Mouse (Mus musculus) cerebellum, adult 9-10 months (tissue): ENCODE data around the gene Glt1d1.

Source experiments
- DNase-seq: peaks from one replicate; pipeline ENCODE4 v3.0.0; 2022

Gene Glt1d1

DNA sequence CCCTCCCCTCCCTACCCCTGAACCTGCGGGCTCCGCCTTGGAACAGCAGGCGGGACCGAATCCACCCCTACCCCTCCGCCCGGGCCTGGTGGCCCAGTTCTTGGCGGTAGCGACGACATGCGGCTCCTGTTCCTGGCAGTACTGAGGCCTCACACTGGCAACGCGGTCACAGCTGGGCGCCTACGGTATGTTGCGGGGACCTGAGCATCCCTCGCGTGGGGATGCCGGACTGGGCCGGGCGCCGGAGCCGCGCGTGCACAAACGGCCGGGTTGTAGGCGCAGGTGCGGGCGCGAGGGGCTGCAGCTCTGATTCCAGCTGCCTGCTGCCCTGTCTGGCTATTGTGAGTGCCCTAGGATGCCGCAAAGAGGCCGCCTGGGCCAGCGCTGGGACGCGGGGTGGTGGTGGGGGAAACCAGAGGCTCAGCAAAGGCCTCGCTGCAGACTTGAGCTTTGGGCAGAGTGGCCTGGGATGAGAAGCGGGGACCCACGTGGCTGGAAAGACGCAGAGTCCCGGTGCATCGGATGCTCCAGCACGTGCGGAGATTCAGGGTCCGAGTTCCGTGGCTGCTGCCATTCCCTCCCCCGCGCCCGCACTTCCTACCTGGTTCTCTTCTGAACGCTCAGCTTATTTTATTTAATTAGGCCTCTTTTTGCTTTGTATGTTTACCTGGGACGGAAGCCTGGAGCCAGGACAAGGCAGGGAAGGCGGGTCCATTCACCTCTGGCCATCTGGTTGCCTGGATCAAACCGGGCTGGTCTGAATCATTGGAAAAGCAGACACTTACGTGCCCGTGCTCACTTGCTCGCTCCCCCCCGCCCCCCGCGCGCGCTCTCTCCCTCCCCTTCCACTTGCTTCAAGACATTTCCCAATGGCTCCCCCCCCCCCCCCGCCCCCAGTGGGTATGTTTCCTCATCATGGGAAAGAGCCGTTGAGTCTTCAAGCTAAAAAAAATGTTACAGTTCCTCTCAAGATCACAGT is at the start of gene Glt1d1, which contains the start of gene Slc15a4:
Gene Glt1d1, plus strand, starts transcription at position 96 of the 979 bp plus-strand sequence.
Gene Slc15a4, minus strand, starts transcription at position 731 of the 979 bp plus-strand sequence.
- DNase-seq: peak; percentile 58

DNA sequence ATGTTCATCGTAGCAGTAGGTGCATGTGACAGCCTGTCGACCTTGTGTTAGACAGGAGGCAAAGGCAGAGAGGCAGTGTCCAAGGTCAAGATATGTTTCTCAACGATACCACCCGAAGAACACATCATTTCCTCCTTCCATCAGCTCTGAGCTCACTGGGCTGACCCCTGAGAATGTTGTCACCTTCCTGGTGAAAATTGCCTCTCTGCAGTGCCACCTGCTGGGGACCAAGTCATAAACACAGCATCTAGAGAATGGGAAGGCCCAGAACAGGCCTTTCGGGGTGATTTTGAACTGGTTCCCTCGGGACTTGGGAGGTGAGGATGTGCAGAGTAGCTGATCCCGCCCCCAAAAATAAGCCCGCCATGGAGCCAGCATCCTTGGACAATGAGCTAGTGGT is 48.4 kb upstream of the Glt1d1 start:
- no peak for DNase-seq

DNA sequence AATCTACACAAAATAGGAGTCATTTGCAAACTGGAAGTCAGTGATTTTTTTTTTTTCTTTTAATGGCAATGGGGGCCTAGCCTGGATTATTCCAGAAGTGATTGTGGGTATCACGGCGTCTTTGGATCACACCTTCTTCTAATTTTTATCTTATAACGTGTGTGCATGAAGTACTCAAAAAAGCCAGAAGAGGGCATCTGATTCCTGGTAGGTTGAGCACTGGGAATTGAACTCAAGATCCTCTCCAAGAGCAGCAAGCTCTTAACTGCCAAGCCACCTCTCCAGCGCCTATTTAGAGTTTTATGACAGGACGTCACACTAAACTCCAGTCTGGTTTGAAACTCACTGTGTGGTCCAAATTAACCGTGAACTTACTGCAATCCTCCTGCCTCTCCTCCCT is 44.2 kb upstream of the Glt1d1 start:
- no peak for DNase-seq

DNA sequence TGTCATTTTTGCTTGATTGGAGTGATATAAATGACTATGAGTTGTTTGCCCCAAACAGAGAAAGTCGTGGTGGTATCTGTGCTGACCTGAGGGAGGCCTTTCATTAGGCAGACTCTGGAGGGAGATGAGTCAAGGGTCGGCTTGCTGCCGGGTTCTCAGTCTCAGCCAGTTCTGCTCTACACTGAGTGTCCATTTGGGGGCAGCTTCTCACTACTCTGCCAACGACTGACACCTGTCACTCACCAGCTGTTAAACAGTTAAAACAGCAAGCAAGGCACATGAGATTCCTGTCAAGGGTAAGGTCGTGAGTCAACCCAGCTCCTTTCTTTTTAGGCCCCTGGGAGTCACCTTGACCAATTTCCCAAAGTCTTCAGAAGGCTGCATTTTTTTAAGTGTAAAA is 39.7 kb upstream of the Glt1d1 start:
- no peak for DNase-seq

DNA sequence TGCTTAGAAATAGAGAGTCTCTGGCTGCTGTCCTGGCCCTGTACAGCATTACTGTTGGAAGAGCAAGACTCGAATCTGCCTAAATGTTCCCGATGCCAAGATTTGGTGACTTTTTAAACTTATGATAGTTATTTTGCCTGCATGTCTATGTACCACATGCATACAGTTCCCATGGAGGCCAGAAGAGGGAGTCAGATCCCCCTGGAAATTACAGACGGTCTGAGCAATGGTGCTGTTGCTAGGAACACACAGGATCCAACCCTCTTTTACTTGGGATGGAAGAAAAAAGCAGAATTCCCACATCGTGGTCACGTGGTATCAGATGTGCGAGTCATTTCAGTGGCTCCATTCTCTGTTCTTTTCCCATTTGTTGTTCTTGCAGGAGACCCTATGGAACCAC is 39.2 kb upstream of the Glt1d1 start:
- no peak for DNase-seq

DNA sequence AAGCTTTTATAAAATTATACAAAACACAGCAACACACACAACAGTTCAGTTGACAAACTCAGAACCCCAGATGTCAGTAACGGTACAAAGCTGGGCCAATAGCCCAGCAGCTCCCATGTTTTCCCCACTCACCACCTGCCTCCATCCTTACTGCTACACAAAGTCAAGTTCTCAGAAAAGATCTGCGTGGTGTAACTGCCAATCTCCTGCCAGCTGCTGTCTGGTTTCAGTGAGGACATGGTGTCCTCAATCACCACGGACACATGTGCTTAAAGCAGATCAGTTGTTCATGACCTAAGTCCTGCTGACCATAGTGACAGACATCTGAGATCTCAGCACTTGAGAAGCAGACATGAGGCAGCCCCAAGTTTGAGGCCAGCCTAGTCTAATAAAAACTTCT is 36.4 kb upstream of the Glt1d1 start:
- no peak for DNase-seq

DNA sequence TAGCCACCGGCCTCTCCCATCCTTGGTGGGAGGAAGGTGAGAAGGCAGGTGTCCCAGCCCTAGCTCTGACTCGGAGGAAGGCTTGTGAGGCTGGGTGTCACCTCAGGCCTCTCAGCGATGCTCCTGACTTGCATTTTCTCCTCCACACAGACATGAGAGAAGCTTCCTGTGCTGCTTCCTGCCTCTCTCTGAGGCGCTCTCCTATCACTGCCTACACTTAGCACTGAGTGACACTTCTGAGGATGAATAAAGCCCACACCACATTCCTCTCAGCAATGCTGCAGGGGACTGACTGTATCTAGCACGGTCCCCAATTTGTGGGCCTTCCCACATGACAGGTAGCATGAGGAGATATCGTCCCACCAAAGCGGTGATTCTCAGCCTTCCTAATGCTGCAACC is 35.2 kb upstream of the Glt1d1 start:
- no peak for DNase-seq

DNA sequence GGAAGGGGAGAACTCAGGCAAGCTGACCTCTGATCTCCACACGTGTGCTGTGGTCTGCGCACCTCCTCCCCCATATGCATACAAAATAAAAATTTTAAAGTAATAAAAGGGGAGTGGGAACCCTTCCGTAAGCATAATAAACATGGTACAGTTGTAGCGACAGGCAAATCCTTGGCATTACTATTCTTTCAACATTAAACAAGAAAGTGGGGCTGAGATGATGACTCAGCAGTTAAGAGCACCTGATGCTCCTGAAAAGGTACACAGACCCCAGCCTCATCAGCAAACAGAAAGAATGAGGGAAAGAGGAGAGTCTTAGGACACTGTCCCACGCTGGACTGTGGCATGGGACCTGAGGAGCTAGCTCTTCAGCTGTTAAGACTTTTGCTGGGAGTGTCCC is 29.1 kb upstream of the Glt1d1 start:
- no peak for DNase-seq

DNA sequence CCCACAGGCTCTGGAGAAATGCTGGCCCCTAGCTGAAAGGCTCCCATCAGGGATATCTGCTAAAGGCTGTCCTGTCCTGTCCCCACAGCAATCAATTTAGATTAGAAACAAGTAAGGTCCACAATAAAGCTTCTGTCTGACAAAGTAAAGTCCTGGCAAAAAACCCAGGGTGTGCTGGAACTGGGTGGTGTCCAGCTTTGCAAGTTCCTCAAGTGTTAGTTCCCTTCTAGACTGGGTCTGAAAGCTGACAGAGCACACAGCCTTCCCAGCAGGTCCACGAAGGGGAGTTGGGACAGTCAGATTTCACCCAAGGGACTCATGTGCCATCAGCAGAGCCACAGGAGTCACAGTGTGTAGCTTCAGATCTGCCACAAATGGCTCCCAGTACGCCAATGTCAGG is 24.6 kb upstream of the Glt1d1 start:
- DNase-seq: no peak

DNA sequence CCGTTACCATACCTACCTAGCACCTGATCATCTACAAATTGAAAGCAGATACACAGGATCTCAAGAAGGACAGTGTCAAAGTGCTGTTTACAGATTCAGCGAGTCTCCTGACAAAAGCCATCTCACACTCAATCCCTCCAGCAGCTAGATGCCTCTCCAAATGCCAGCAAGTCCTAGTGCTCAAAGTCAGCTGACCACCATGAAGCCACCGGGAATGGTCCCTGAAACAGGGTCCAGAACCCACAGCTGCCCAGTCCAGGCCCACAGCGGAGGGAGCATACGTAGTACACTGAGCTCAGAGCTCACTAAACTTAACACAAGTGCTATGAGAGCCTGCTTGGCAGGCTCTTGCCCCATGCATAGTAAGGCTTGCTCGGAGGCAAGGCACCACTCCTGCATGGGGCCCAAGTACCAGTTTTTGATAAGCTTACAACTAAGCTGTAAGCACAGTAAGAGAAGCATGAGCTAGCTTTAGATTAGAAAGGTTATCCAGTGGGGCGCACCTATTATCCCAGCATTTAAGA is 22.8 kb upstream of the Glt1d1 start:
- DNase-seq: no peak

DNA sequence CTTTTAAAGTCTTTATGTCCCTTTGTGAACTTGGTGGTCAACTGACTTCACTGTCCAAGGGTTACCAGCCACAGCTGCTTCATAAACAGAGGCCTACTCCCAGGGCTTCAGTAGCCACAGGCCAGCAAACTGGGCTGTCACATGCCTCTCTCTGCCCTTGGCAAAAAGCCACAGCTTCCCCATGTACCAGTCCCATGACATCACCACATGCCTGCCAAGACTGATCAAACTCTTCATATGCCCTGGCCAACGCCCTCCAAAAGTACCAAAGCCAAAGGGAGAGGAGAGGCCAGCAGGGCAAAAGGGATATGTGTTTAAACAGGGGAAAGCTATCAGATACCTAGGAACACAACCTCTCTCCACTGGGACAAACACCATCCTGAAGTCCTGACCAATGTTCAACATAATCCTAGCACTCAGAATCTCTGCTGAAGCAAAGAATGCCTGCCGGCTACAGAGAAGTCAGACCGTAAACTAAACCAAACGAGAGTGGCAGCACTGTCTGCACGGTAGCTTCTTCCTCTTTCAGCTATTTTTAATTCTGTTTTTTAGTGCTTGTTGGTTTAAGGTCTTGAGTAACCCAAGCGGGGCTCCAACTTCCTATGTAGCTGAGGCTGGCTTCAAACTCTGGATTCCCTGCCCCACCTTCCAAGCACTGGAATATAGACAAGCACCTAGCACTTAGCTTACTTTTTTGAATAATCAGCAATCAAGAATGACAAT is 21.1 kb upstream of the Glt1d1 start:
- peak; percentile 61 for DNase-seq

DNA sequence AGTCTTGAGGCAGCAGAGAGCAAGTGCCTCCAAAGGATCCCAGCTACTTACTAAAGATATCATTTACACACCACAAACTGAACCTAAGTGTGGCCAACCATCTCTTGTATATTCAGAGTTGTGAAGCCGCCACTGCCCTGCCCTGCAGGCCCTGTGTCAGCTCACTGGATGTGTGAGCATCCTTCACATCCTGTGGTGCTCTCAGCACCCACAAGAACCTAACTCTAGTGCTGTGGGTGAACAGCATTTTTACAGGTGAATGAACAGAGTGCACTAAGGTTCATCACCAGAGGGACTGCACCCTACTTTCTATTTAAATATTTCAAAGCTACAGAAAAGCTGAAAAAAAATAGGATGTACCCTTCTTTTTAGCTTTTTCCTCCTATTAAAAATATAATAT is 20.2 kb upstream of the Glt1d1 start:
- DNase-seq: no peak

DNA sequence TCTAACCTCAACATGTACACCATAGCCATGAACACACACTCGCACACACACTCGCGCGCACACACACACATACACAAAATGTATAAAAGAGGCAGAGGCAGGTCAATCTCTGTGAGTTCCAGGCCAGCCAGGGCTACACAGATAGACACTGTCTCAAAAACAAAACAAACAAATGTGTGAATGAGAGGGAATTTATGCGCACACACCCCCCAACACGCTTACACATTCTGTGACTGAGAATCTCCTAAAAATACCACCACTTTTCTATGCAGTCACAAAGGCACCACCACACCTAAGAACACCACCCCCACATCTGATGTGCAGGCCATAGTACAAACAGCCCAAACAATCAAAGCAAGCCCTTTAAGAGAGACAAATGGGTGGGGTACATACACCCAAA is 19.7 kb upstream of the Glt1d1 start:
- no peak for DNase-seq

DNA sequence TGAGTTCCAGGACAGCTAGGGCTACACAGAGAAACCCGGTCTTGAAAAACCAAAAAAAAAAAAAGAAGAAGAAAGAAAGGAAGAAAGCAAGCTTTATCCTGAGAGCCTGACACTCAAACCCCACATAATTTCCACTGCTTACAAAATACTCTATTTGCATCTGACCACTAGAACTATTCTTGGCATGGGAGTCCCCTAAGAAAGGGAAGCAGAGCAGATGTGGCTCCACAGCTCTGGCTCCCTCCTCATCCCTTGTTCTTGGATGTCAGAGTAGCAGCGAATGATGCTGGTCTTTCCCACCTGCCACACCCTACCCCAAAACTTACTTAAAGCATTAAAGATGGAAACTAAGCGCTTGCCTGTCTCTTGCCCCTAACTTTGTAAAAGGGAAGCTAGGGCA is 16.6 kb upstream of the Glt1d1 start:
- no peak for DNase-seq

DNA sequence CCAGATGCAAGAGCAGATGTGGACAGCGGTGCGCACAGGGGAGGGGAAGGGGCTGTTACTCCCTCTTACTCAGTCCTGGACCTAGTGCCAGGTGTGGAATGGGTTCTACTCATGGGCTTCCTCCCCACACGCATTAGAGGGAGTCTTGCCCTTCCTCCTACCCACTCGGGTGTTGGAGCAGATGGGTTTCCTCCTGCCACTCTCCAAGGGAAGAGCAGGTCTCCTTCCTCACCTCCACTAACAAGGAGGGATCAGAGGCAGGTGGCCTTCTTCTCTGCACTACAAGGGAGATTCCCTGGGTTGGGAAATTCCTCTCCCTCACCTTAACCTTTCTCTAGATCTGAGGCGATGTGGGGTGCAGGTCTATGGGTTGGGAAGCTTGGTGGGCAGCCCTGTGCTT is 15.9 kb upstream of the Glt1d1 start:
- DNase-seq: no peak

DNA sequence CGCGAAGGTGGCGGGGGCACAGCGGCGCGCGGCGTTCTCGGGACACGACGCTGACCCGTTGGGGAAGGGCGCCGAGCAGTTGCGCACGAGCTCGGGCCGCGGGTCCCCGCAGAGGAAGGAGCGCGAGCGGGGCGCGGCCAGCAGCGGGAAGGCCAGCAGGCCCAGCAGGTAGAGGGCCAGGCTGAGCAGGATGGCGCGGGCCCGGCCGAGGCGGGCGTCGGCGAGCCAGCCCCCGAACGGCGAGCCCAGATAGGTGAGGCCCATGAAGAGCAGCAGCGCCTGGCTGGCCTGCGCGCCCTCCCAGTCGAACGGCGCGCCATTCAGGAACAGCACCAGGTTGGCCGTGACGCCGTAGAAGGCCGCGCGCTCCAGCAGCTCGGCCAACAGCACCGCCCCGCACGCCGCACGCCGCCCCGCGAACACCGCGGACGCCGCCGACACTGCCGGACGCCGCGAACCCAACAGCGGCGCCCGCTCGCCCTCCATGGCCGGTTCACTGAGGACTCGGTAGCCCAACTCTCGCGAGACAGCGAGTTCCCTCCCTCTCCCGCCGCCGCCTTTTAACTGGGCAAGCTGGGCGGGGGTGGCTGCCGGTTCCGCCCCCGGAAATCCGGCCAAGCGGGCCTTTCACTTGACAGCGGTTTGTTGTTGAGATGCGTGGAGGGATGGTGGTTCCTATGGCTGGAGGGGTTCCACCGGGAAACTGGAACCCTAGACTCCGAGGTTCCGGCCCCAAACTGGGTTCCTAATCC is 15.0 kb upstream of the Glt1d1 start:
- peak; percentile 98 for DNase-seq

DNA sequence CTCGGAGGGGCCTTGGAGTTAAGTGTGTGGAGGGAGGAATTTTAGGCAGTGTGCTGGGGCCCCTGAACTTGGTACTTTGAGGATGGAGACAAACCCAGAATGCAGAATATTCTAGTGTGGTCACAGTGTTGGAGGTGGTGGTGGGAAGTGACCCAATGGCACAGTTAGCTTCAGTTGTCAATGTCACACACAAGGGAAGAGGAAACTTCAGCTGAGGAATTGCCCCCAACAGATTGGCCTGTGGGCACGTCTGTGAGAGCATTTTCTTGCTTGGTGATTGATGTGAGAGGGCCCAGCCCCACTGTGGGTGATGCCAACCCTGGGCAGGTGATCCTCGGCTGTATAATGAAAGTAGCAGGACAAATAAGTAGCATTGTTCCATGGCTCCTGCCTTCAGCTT is 13.2 kb upstream of the Glt1d1 start:
- DNase-seq: no peak

DNA sequence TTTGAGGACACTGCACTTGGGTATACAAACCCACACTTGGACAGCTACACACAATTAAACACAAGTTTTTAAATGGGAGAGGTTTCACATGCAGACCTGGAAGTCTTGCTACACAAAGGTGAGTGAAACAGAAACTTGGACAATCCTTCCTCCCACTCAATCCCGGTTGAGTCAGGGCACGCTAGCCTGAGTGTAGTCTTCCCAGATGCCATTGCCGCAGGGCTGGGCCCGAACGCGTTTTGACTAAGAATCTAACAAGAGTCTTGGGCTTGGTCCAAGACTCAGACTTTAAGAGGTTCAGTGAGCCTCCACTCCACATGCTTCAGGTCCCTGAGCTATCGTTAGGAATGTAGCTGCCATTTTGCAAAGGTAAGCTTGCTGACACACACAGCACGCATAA is 11.7 kb upstream of the Glt1d1 start:
- DNase-seq: no peak

DNA sequence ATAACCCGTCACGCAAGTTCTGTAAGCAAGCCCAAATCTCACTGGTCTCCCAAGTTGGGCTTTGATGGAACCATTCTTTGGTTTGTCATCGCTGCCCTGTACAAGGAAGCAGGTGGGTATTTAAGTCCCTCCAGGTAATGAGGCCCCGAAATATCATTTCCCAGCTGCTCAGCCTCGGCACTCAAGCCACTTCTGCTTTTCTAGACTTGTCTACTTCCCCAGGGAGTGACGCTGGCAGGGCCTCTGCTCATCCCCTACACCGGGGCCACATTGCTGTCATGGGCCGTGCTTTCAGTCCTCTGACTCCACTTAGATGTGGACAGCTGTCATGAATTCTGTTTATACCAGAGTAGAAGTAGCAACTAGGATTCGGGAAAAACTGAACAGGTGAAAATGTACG is 11.0 kb upstream of the Glt1d1 start:
- no peak for DNase-seq

DNA sequence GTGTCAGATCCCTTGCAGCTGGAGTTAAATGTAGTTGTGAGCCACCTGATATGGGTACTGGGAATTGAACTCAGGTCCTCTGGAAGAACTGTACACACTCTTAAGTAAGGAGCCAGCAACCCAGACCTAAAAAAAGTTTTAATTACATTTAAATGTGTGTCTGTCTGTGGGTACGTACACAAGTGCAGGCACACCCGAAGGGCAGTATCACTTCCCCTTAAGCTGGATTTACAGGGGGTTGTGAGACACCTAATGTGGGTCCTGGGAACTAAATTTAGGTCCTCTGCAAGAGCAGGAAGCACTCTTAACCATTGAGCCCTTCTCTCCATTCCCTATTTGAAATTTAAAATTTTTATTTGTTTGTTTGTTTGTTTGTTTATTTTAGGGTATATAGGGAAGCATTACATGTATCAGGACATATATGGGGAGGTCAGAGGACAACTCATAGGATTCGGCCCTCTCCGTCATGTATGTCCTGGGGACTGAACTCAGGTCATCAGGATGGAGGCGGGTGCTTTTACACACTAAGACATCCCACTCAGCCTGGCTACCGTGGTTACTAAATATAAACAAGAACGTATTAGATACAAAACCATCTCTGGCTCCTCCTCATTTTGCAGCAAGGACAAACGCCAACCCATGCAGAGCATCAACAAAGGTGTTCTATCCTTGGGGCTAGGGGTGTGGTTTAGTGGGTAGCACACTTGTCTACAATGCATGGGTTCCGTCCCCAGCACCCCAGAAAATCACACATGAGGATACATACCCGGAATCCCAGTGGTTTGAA is 7.4 kb upstream of the Glt1d1 start:
- no peak for DNase-seq

DNA sequence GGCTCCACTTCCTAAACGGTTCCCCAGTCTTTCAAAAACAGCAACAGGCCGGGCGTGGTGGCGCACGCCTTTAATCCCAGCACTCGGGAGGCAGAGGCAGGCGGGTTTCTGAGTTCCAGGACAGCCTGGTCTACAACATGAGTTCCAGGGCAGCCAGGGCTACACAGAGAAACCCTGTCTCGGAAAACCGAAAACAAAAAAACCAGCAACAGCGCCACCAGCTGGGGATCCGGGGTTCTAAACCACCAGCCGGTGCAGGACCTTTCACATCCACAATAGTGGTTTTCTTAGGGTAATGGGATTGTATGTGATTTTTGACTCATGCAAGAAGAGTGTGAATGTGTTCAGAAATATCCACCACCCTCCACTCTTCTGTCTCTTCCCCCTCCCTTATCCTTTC is 4.8 kb upstream of the Glt1d1 start:
- DNase-seq: no peak

DNA sequence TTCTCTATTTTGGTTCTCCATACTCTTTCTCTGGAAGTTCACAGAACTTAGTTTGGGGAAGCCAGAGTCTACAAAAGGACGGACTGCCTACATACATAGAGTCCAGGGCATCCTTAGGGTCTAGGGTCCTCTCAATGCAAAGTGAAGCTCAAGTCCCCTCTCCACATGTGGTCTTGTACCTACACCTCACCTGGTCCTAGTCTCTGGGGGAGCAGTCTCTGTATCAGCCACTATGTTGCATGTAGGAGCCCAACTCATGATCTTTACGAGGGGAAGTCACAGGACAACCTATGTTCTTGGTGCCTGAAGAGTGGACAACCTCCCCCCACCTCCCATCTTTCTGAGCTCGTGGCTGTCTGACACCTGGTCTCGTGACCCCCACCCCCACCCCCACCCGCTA is 391 bp upstream of the Glt1d1 start:
- no peak for DNase-seq
